Mouse (Mus musculus) layer of hippocampus, adult 11-12 months (tissue): ENCODE results near the gene Nid2.
A peak's percentile ranks its signal among the peaks of the same experiment; 100 is the strongest.

Source experiments
- DNase-seq: peaks from one replicate; pipeline ENCODE4 v3.0.0; 2022; ENCODE audit warnings: low spot score

The Nid2 gene

DNA sequence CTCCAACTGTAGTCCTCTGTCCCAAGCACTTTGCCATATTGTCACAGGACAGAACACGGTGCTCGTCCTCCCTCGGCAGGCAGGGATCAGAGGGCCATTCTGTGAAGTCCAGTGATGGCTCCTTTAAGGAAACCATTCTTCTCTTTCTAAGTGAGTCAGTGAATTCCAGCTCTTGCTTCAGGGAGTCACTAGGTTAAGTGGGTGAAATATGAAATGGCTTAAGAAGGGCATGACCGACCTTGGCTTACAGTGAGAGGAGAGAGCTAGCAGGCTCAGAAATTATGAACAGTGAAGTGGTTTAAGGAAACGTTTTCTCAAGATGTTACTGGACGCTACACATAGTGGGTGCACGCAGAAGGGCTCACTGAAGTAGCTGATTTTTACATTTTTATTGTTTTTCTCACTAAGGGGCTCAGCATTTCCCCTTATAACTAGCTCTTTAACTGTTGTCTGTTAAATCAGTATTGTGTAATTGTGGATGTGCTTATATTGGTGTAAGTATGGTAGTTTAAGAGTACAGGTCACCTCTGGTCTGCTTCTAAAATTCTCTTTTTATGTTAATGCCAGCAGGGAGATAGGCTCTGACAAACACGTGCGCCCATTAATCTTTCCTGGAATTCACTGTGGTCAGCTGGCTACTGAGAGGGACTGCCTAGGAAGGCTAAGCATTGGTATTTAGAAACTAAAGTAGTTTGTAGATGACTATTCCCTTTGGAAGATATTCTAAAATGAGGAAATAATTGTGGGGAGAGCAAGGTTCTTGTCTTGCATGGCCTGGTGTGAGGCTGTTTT, 34.9 kb downstream of the Nid2 start:
- DNase-seq: no peak

DNA sequence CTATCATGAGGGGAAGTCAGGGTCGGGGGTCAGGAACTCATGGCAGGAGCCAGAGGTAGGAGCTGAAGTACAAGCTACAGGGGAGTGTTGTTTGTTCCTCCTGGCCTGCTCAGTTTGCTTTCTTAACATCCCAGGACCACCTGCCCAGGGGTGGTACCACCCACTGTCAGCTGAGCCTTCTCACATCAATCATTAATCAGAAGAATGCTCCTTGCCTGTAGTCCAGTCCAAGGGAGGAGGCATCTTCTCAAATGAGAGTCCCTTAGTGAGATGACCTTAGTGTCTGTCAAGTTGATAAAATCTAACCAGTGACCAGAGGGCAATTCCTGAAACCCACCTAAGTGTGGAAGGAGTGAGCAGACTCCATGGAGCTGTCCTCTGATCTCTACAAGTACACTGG, 37.4 kb downstream of the Nid2 start:
- DNase-seq: no peak

- DNase-seq: no peak
These were observed 43.8 kb downstream of the Nid2 start for GRCm38 (mm10) chr14:19794881-19795280.

DNA sequence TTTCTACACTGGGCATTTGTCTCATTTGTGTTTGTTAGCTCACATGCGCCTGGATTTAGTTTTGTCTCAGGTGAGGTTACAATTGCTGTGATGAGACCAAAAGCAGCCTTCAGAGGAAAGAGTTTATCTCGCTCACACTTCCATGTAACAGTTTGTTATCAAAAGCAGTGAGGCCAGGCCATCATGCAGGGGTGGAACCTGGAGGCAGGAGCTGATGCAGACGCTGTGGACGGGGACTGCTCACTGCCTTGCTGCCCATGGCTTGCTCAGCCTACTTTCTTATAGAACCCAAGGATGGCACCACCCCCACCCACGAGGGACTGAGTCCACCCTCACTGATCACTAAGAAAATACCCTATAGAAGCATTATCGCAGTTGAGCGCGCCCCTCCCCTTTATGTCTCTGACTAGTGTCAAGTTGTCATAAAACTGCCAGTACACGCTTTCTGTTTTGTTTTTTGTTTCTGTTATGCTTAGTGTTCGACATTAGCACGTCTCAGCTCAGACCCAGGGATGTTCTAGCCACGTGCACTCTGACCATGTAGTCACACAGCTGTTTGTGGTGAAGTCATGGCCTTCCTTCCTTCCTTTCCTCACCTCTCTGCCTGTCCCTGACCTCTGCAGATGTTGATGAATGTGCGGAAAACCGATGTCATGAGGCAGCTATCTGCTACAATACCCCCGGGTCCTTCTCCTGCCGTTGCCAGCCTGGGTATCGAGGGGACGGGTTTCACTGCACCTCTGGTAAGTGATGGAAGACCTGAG, 45.7 kb downstream of the Nid2 start:
- no peak for DNase-seq

DNA sequence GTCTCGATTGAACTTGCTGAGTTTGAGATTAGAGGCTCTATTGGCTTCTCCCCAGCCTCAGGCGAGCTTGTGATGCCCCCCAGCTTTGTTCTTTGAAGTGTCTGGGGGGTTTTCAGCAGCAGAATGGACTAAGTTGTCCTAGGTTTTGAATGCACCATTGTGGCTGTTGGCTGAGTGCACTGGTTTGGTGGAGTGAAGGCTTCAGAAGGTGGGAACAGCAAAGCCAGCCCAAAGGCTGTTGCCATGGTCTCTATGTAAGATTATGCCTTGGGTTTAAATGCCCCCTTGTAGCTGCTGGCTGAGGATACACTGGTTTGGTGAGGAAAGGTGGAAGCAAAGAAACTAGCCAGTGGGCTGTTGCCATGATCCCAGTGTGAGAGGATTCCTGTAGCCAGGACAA, 49.4 kb downstream of the Nid2 start:
- no peak for DNase-seq

- DNase-seq: no peak
These were observed 50.6 kb downstream of the Nid2 start for GRCm38 (mm10) chr14:19801474-19802215.

DNA sequence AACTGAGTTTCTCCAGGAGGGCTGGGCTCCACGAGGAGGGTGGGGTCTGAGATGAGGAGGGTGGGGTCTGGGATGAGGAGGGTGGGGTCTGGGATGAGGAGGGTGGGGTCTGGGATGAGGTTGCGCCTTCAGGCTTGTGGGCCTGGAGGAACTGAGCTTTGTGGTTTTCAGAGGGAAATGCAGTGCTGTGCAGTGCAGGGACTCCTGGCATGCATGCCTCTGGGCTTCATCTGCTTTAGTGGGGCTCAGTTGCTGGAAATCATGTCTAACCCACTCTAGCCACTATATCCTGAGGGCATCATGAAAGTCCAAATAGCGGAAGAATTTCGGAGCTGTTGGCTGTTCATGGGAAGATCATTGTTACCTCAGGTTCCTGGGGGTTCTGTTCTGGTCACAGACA, 52.2 kb downstream of the Nid2 start:
- no peak for DNase-seq

DNA sequence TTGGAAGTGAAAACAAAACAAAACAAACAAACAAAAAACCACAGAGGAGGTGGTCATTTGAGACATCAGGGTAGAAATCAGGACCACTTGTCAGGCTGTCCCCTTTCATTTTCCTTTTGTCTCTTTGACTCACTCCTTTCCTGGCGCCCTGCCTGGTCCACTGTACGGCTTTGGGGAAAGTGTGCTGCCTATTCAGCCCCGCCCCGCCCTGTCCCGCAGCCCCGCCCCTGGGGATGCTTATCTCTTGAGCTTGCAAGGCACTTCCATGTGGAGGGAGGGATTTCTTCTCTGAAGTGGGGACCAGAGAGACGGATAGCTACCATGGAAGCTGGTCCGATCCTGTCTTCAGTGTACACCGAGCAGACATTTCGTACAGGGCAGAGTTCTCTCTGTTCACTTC, 52.6 kb downstream of the Nid2 start:
- DNase-seq: no peak

DNA sequence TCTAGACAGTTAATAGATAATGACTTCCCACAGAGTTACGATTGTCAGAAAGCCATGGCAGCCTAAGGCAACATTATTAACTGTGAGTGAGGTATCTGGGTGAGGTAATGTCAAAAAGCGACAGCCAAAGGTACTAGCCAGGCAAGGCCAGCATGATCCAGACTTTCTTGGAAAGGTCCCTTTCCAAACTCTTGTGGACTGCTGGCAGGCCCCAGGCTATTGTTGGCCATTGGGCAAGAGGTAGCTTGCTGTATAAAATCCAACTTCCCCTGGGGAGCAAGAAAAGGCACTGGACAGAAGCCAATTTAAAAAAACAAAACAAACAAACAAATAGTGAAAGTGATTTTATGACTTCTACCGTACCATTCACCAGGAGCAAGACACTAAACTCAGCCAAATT, 56.3 kb downstream of the Nid2 start:
- no peak for DNase-seq

- DNase-seq: no peak
These were observed 56.8 kb downstream of the Nid2 start for GRCm38 (mm10) chr14:19807858-19808257.

DNA sequence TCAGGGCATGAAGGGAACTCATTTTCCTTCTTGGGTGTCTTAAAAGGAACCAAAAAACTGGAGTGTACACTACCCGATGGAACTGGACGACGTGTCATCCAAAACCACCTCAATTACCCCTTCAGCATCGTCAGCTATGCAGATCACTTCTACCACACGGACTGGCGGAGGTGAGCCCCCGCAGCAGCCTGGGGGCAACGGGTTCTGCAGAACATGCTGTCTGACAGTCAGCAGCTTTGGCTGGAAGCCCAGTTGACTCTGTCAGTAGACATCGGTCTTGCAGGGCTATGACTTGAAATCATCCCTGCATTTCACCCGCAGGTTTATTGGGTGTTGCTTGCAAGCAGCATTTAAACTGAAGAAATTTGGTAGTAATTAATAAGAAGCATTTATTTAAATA, 58.9 kb downstream of the Nid2 start:
- no peak for DNase-seq

DNA sequence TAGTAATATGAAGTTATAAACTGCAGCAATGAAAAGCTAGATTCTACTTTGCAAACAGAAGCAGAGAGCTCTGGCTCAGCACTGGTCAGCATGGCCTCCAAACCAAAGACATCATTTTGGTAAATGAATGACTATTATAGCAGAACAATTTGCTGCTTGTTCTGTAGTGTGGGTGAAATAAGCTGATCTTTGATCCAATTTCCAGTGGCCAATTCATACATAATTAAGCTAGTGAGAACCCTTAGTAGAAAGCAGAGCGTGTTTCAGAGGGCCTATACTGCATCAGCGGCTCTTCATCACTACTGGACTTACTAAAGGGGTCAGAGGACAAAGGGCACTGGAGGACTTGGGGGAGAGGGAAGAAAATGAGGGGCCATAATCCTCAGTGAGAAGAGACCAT, 62.0 kb downstream of the Nid2 start:
- no peak for DNase-seq

GRCm38 (mm10) chr14:19817949-19818348, 66.9 kb downstream of the Nid2 start:
- peak; percentile 90 for DNase-seq

DNA sequence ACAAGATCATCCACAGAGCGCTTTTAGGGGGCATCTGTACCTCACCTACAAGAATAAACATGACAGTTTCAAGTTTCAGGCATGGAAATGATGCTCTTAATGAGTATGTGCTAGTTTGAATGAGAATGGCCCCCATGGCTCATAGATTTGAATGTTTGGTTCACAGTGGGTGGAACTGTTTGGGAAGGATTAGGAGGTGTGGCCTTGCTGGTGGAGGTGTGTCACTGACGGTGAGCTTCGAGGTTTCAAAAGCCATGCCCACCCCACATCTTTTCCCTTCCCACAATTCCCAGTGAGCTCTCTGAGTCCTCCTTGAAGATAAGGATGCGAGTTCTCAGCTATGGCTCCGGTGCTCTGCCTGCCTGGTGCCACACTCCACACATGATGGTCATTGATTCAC, 70.6 kb downstream of the Nid2 start:
- no peak for DNase-seq

DNA sequence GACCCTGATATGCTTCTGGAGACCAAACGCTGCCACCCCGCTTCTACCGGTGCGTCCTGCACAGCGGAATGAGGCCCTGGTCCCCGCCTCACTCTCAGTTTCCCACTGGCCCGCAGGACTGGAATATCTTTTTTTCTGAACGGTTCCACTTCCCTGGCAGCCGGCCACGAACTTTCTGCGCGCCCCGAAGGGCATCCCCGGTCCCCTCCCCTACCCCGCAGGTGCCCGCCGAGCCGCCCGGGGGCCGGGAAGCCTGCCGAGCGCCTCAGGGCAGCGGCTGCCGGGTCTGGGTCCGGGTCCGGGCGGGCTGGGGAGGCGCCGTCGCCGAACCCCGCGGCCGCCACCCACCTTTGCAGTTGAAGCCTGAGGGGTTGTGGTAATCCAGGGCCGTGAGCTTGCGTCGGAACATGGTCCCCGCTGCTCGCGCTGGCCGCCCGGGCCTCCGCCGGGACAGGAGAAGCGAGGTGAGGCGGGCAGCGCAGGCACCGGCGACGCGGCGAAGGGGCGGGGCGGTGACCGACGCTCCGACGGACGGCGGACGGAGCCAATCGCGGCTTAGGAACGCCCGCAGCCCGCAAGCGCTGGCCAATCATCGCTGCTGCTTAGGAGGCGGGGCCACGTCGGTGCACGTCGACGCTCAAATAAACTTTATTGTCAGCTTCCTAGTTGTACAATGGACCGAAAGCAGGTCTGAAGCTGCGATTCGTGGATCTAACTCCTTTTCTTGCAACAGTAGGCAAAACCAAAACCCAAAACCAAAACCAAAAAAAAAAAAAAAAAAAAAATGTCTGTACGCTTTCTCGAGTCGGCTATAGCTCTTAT, 72.5 kb downstream of the Nid2 start, which contains the start of gene Rtraf:
TSS of gene Rtraf (minus strand) at position 504 of the 822 bp plus-strand sequence.
- DNase-seq: peak; percentile 90

- no peak for DNase-seq
These were observed 74.4 kb downstream of the Nid2 start for GRCm38 (mm10) chr14:19825481-19825880.

- no peak for DNase-seq
These were observed 85.2 kb downstream of the Nid2 start for GRCm38 (mm10) chr14:19836289-19836688.

- peak; percentile 83 for DNase-seq
These were observed 88.7 kb downstream of the Nid2 start for GRCm38 (mm10) chr14:19839600-19840332.

DNA sequence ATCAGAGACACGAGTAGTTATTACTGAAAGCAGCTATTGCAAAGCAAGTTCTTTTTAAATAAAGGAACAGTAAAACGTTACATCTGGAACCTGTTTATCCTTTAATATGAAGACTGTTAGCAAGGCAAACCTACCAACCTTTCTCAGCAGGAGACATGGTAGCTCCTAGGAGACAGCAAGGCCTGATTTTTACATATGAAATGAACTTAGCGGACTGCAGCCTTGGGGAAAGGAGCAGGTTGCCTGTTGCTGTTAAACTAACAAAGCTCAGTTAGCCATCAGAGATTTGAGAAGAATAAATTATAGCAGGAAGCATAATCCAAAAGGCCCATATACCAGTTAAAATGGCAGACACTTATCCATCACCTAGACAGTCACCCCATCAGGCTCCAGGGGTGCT, 102.4 kb downstream of the Nid2 start:
- no peak for DNase-seq

DNA sequence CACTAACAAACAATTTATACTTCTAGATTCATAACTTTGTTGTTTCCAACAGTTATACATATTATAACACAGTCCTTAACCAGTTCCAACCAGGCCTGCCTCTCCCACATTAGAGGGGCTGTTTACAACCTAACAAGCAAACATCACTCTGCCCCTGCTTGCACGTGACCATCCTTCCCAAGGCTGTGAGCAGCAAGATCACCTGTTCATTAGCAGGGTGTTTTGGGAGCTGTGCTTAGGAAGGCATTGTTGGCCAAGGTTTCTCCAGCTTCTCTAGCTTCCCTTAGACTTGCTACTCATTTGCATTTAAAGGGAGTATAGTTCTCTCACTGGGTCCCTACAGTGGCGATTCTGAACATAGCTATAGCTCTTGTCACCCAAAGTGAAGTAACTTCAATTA, 107.2 kb downstream of the Nid2 start:
- DNase-seq: no peak
